In the genomic region with DNA sequence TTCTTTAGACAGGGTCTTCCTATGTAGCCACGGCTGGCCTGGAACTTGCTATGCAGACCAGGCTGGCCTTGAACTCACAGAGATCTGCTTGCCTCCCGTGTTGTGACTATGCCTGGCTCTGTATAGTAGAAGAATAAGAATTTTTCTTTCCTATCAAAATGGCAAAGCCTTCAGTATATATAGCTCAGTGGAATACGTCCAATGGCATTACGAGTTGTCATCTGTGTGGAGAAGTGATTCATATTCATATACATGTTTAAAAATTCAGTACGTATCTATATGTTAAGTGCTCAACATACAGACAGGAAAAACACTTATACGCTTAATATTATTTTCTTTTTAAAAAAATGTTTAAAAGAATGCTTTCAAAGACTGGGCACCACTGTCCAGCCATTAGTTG, we compare ENCODE assay signal across 9 mouse cellular contexts. TPM values are rescaled to one million over a fixed set of nuclear protein-coding genes. Genes with fewer than 3 reads are reported as not detected.
DNase-seq lines count a peak whose midpoint lies in the region; ATAC-seq and TF ChIP-seq lines count a peak whose summit lies in the region.
"Had no signal": no experiment of that assay in that cellular context is flagged by ENCODE, and none has a peak within 500 bp of the region (broad histone marks: within the 10 kb centered on the region; RNA-seq: fewer than 3 reads in every experiment).

No protein-coding gene starts in this region.

- no peak for ATAC-seq in heart, embryonic 13.5 days (ENCODE audit: extremely low read depth, insufficient number of reproducible peaks, low FRiP score, low TSS enrichment)
- no peak for ATAC-seq in forebrain, embryonic 12.5 days (ENCODE audit: low FRiP score)
- ATAC-seq in liver, embryonic 14.5 days (ENCODE audit: insufficient read depth): no peak

- in situ Hi-C loops in CH12.LX (cut with MboI; ENCODE audit: low pct_ligation_motif_present, low pct_unique_long_range_greater_than_20kb, low sequenced_read_pairs): no loop called here

- H3K4me1 ChIP-seq in heart, embryonic 13.5 days: peaks cover 33% of the 10 kb centered on the region
- H3K4me1 ChIP-seq in CH12.LX (ENCODE audit: control insufficient read depth in 1 of 2, insufficient read depth in 2 of 2): peaks cover 5 to 34% of the 10 kb centered on the region in 2 experiments
- H3K4me1 ChIP-seq in forebrain, embryonic 12.5 days: peaks cover 20% of the 10 kb centered on the region
- peaks cover 8 to 20% of the 10 kb centered on the region in 2 experiments for H3K4me1 ChIP-seq in liver, embryonic 14.5 days (replicated peaks; ENCODE audit: control insufficient read depth in 2 of 2, insufficient read depth in 2 of 2, low read length in 1 of 2)

- H3K27ac ChIP-seq in heart, embryonic 13.5 days (replicated peaks): peak overlapping the region; percentile 98
- H3K27ac ChIP-seq in CH12.LX (ENCODE audit: insufficient read depth, low read depth): peak overlapping the region; percentile 98; the same call in 1 of the 2 replicates
- H3K27ac ChIP-seq in forebrain, embryonic 12.5 days: peak overlapping the region; percentile 99
- H3K27ac ChIP-seq in liver, embryonic 14.5 days: peak overlapping the region; percentile 98

- H3K4me3 ChIP-seq in heart, embryonic 13.5 days: peak overlapping the region; percentile 90
- H3K4me3 ChIP-seq in CH12.LX (replicated peaks in 1 of 3; ENCODE audit: low read depth in 2 of 3, low read length in 2 of 3, poor library complexity in 1 of 3): peak overlapping the region; percentile 74 to 88 (median 78)
- peak overlapping the region; percentile 93 for H3K4me3 ChIP-seq in forebrain, embryonic 12.5 days (replicated peaks)
- H3K4me3 ChIP-seq in liver, embryonic 14.5 days (ENCODE audit: insufficient read depth in 1 of 2, low read depth in 2 of 2, low read length in 2 of 2): peak overlapping the region; percentile 68 to 93

- DNase-seq in heart, adult 11 months: no peak
- no peak for DNase-seq in CH12.LX (ENCODE audit: extremely low read depth)
- no peak for DNase-seq in liver, embryonic 14.5 days (ENCODE audit: low read depth in 3 of 3, low spot score in 3 of 3)
- DNase-seq in urinary bladder, postnatal 14 days (ENCODE audit: low spot score): no peak
- no peak for DNase-seq in left cerebral cortex, adult 9 months (ENCODE audit: low spot score in 2 of 2)
- no peak for DNase-seq in ovary, postnatal 36 days (ENCODE audit: low spot score)
- DNase-seq: right cerebral cortex, postnatal 25 days had no signal

- no peaks in the 10 kb centered on the region for H3K9me3 ChIP-seq in heart, embryonic 13.5 days
- no peaks in the 10 kb centered on the region for H3K9me3 ChIP-seq in CH12.LX (replicated peaks; ENCODE audit: low read length)
- no peaks in the 10 kb centered on the region for H3K9me3 ChIP-seq in forebrain, embryonic 12.5 days
- no peaks in the 10 kb centered on the region for H3K9me3 ChIP-seq in liver, embryonic 14.5 days (ENCODE audit: control insufficient read depth, low read length)

- no peaks in the 10 kb centered on the region for H3K27me3 ChIP-seq in heart, embryonic 13.5 days (replicated peaks)
- H3K27me3 ChIP-seq in CH12.LX (replicated peaks): no peaks in the 10 kb centered on the region
- H3K27me3 ChIP-seq in forebrain, embryonic 12.5 days: no peaks in the 10 kb centered on the region
- no peaks in the 10 kb centered on the region for H3K27me3 ChIP-seq in liver, embryonic 14.5 days (ENCODE audit: control insufficient read depth, insufficient read depth, low read length)

- peaks cover 37% of the 10 kb centered on the region for H3K79me2 ChIP-seq in CH12.LX (replicated peaks; ENCODE audit: control insufficient read depth, extremely low read depth, insufficient read depth, poor library complexity, severe bottlenecking)

- no peak for TF ChIP-seq CTCF in CH12.LX (conservative IDR thresholded peaks at IDR 0.05 in 1 of 2, IDR thresholded peaks at IDR 0.05 in 1 of 2; ENCODE audit: low read depth in 2 of 2, low read length in 2 of 2)
- TF ChIP-seq CTCF in liver, embryonic 14.5 days (IDR thresholded peaks at IDR 0.05; ENCODE audit: low read depth): no peak

- H3K9ac ChIP-seq in heart, embryonic 13.5 days: peak overlapping the region; percentile 90
- H3K9ac ChIP-seq in CH12.LX (ENCODE audit: insufficient read depth, low read depth): peak overlapping the region; percentile 98
- peak overlapping the region; percentile 69 for H3K9ac ChIP-seq in forebrain, embryonic 12.5 days
- H3K9ac ChIP-seq in liver, embryonic 14.5 days (replicated peaks): peak overlapping the region; percentile 98

- no peak for TF ChIP-seq POLR2A in CH12.LX (IDR thresholded peaks at IDR 0.05; ENCODE audit: low read depth, low read length)

- TF ChIP-seq RAD21 in CH12.LX (IDR thresholded peaks at IDR 0.05; ENCODE audit: low read depth, low read length): no peak

- dilution Hi-C loops in CH12.LX (cut with MboI; ENCODE audit: extremely low pct_ligation_motif_present, extremely low pct_unique_long_range_greater_than_20kb, low sequenced_read_pairs): no loop called here

- peak overlapping the region; percentile 69 for H3K4me2 ChIP-seq in heart, embryonic 13.5 days
- H3K4me2 ChIP-seq in CH12.LX (ENCODE audit: insufficient read depth, low read depth, poor library complexity, severe bottlenecking): peak overlapping the region; percentile 77
- H3K4me2 ChIP-seq in forebrain, embryonic 12.5 days: peak overlapping the region; percentile 78
- peak overlapping the region; percentile 89 for H3K4me2 ChIP-seq in liver, embryonic 14.5 days (ENCODE audit: low read depth)

- no peak for TF ChIP-seq EP300 in CH12.LX (IDR thresholded peaks at IDR 0.05; ENCODE audit: low read length)
- TF ChIP-seq EP300 in liver, embryonic 14.5 days (IDR thresholded peaks at IDR 0.05; ENCODE audit: low read depth): no peak

- peaks cover 28% of the 10 kb centered on the region for H3K36me3 ChIP-seq in heart, embryonic 13.5 days
- H3K36me3 ChIP-seq in CH12.LX (replicated peaks in 1 of 2; ENCODE audit: control insufficient read depth in 1 of 2, insufficient read depth in 1 of 2, low read length in 1 of 2): peaks cover 22 to 26% of the 10 kb centered on the region in 2 experiments
- peaks cover 25% of the 10 kb centered on the region for H3K36me3 ChIP-seq in forebrain, embryonic 12.5 days (replicated peaks)
- H3K36me3 ChIP-seq in liver, embryonic 14.5 days (replicated peaks; ENCODE audit: control insufficient read depth, insufficient read depth, low read depth): peaks cover 27% of the 10 kb centered on the region

- WGBS in heart, embryonic 13.5 days: 76% methylated on average over 6 of the region's 6 CpGs
- WGBS in forebrain, embryonic 12.5 days: 81% methylated on average over 6 of the region's 6 CpGs
- WGBS in liver, embryonic 14.5 days (ENCODE audit: insufficient replicate concordance): 71% methylated on average over 6 of the region's 6 CpGs

TF ChIP-seq in CH12.LX, 34 proteins besides CTCF, POLR2A, EP300 and RAD21:
- no peak for TF ChIP-seq IRF4 (IDR thresholded peaks at IDR 0.05; ENCODE audit: low read depth, low read length)
- no peak for TF ChIP-seq ZMIZ1 (IDR thresholded peaks at IDR 0.05; ENCODE audit: low read depth, low read length)
- no peak for TF ChIP-seq USF2 (conservative IDR thresholded peaks at IDR 0.05; ENCODE audit: low read depth, low read length)
- TF ChIP-seq ZKSCAN1 (IDR thresholded peaks at IDR 0.05; ENCODE audit: borderline replicate concordance, low read depth, low read length): no peak

RNA-seq across cellular contexts. Expression of a gene that starts 1.1 kb away (rescaled TPM):
- polyA plus RNA-seq in heart, embryonic 13.5 days (2015; fragmentation: Nextera tagmentation; extraction: Ambion mirVana): 24.6 and 28.2 TPM in 2 replicates
- 145 and 232 TPM in 2 replicates for total RNA-seq in CH12.LX (2012; rRNA removed)
- total RNA-seq in CH12.LX (2014; rRNA removed): 199 and 252 TPM in 2 replicates
- polyA plus RNA-seq in CH12.LX (2012; ENCODE audit: insufficient read length, low read depth): 128 and 139 TPM in 2 replicates
- 42.8 and 47.3 TPM in 2 replicates for polyA plus RNA-seq in forebrain, embryonic 12.5 days (2016; fragmentation: Nextera tagmentation; extraction: Ambion mirVana)
- 33.3 and 33.6 TPM in 2 replicates for polyA plus RNA-seq in liver, embryonic 14.5 days (2012; rRNA removed)
- 71.2 and 75.5 TPM in 2 replicates for polyA plus RNA-seq in liver, embryonic 14.5 days (2014; fragmentation: Nextera tagmentation; extraction: Ambion mirVana)
